Mouse (Mus musculus): ENCODE data around the gene Adamts7.

The Adamts7 gene

DNA sequence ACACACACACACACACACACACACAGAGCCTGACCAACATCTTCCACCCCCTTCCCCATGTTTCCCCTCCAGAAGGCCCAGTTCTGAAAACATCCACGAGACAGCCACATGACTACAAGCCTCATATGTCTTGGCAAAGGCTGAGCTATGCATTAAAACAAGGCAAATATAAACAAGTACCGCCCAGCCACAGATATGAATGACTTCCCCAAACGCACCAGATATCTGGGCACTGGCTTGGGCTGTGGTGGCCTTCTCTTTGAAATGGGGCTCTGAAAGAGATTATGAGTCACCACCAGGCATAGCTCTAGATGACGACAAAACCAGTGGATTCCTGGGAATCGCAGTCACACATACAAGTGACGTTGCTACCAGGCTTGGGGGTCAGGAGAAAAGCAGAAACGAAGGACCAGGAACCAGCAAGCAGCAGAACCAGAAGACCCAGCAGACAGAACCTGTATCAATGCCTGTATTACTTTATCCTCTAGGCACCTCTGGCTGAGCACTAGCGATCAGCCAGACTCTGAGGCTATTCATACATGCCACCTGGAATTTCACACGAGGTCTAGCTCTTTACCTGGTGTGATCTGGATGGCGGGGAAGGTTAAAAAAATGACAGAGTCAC lies 72.5 kb downstream of the Adamts7 start:
- DNase-seq (ENCODE audit: low read depth): peak; percentile 54

DNA sequence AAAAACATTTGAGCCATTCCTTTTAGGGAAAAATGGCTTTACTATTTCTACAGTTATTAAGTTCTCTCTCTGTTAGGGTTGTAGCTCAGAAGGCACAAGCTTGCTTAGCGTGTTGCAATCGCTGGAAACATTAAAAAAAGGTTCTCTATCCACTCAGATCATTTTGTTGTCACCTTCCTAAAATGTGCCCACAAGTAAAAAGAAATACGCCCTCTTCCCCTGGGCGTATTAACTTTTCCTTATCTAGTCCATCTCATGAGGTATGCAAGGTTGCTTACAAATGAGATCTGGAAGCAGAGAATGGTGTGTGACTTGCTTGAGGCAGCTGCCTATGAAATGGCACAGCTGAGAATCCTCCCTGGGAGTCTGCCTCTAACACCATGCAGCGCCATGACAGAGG lies 73.9 kb downstream of the Adamts7 start:
- no peak for DNase-seq (ENCODE audit: low read depth)

DNA sequence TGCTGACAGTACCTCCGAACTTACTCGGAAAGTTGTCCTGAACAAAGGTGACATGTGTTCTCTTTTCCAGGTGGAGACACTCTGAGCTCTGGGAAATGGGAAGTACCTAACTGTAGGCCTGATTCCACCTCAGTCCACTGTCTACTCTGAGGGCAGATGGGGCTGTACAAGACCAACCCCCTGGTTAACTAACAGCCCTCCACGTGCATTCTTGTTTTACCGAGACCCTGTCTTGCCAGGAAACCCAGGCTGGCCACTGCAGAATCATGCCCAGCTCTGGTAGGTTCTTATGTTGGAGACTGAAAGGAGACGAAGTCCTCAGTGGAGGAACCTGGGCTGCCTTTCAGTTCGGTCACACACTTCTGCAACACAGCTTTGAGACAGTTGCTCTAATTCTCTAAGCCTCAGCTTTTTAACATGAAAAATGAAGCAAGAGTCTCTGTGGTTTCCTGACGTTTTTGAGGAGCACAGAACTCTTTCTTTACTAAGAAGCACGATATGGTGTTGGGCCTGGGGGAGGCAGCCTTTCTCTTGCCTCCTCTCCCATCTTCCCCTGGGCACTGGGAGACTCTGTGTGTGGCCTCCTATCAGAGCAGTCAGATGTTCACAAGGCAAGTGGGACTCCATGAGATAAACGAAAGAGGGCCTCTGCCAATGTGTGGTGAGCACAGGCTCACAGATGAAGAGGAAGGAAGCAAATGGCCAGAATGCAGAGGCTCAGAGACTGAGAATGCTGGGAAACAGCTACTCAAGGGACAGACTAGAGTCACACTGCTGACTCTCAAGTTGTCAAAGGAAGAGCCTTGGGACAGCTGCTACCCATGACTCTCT lies 74.6 kb downstream of the Adamts7 start:
- peak; percentile 72 for DNase-seq (ENCODE audit: low read depth)

DNA sequence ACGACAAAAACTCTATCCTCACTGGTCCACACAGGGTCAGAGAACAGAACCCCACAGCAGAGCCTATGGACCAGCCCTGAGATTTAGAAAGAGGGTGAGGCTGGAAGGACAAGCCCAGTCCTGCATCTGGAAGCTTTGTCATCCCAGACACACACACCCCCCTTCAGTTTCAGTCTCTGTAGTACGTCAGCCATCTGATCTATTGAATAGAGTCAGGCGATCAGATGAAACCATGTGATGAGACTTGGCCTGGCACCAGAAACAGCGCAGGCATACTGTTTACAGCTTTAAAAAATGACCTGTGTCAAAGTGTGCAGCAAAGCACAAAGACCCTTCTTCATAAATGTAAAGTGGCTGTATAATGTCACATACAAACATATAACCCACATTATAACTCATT lies 77.7 kb downstream of the Adamts7 start:
- DNase-seq (ENCODE audit: low read depth): no peak

DNA sequence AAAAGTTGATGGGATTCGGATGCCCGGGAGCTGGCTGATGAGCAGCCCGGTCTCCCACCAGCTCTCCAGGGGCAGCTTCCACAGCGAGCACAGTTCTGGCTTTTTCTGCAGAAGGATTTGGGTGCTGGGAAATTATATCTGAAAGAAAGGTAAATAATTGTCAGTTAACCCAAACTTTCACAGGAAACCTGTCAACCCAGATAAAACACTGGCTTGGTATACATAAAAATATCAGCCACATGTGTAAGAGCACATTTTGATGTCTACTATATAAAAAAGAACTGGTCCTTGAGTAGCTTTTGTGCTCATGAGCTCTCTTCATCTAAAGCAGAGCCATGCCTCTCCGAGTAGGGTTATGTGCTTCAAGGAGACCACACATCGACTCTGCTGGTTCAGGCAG lies 78.2 kb downstream of the Adamts7 start:
- no peak for DNase-seq (ENCODE audit: low read depth)

DNA sequence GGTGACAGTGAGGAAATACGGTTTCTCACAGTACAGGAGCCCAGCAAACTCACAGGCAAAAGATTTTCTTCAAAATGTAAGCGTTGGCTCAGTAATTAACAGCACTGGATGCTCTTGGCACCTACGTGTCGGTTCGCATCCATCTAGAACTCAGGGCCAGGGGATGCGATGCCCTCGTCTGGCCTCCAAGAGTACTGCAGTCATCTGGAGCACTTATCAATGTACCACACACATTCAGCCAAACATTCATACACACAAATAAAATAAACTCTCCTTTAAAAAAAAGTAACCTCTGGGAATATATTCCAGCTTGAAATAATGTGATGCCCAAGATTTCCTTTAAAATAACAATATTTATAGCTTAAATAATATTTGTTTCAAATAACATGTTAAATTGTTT lies 78.7 kb downstream of the Adamts7 start:
- DNase-seq (ENCODE audit: low read depth): no peak

DNA sequence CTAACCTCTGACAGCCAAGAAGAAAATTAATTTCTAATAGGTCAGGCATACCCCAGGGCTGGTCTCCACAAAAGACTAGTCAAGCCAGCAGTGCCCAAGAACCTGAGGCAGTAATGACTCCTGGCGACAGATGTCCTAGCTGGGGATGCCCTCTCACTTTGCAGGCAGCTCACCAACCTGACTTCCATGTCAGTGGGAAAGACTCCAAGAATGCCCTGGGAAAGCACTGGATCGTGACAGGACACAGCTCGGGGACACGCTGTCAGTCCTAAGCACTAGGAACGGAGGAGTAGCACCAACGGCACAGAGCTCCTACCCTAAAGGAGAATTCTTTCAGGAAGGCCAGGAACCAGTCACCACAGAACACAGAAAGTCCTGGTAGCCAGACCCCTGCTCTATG lies 79.4 kb downstream of the Adamts7 start:
- no peak for DNase-seq (ENCODE audit: low read depth)

DNA sequence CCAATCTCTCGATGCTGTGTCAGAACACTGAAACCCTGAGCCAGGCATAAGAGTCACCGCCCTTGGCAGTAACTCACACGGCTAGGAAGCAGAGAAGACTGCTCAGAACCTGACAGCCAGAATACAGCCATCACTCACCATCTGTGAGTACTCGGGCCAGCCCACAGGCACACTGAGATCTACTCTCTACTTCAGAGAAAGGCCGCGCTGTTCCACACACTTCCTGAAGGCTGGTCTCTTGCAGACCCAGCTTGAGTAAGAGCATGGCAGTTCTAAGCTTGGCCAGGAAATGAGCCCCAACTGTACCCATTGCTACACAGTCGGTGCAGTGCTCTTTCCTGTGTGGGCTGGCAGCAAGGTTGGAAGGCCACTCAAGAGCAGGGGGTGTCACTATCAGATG lies 80.0 kb downstream of the Adamts7 start:
- no peak for DNase-seq (ENCODE audit: low read depth)

DNA sequence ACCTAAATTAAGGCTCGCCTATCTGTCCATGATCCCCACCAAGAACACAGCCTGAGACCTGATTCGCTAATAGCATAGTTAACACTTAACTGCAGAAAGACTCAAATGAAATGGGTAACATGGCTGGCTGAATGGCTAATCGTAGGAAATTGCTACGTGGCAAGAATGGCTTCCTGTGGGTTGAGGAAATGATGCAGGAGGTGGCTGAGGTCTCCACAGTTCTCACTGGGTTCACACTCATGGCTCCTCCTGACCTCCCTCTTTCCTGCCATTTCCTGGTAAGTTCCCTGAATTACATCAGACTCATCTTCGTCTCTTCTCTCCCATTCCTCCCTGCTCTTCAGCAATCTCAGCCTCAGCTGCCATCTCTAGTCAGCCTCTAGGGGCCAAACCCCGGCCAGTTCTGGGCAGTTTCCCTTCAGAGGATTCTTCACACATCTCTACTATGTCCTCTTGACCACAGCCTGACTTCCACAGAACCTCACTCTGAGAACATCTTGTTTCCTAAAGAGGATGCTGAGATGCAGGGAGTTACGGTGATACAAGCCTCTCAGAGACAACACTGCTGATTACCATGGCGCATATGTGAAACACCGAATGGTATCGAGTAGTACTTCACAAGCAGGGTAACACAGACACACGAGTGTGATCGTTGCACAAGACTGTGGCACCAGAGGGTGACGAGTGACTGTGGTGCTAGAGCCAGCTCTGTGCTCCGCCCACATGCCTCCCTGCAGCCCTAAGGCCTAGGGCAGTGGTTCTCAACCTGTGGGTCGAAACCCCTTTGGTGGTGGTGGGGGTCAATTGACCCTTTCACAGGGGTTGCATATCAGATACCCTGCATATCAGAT lies 81.7 kb downstream of the Adamts7 start:
- no peak for DNase-seq (ENCODE audit: low read depth)

DNA sequence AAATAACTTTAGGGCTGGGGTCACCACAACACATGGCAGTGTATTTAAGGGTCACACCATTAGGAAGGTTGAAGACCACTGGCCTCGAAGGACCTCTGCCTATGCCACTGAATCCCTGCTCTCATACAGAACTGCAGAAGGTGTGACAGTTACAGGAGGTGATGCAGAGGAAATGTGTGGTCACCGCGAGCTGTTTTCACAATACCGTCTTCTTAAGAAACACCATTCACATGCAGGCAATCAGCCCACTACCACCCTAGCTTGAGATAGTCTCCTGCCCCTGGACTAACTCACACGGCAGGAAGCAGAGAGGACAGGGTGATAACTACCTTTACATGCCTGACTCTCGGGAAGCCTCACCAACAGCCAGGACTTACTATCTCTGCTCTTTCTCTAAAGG lies 82.3 kb downstream of the Adamts7 start:
- DNase-seq (ENCODE audit: low read depth): no peak

DNA sequence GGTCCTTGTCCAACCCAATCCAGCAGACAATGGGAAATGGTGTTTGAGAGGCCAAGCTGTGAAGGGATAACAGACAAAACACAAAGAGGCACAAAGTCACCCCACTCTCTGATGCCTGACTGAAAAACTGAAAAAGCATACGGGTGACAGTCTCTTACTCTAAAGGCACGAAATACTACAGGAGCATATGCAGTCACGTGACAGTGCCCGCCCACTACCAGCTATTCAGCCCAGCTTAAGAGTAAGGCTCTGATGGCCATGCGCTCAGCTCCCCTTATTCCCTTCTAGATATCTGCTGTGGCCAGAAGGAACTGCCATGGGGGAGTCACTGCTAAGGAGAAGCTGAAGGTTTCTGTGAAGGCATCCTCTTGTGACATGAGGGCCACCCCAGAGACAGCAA lies 82.9 kb downstream of the Adamts7 start:
- DNase-seq (ENCODE audit: low read depth): no peak

DNA sequence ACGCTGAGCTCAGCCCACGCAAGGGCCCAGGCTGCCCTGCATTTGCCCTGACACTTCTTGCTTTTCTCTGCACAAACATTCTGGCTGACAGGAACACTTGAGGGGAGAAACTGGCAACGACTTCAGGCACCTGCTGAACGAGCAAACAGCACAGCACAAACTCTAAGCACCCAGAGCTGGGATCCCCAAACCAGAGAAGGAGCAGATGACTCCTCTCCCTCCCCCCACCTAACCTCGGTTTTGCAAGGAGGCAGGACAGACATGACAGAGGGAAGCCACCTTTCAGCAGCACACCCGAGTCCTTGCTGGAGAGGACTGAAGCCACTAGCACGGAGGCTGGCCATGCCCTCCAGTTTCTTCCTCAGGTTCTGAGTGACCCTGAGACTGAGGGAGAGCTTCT lies 84.4 kb downstream of the Adamts7 start:
- DNase-seq (ENCODE audit: low read depth): no peak

DNA sequence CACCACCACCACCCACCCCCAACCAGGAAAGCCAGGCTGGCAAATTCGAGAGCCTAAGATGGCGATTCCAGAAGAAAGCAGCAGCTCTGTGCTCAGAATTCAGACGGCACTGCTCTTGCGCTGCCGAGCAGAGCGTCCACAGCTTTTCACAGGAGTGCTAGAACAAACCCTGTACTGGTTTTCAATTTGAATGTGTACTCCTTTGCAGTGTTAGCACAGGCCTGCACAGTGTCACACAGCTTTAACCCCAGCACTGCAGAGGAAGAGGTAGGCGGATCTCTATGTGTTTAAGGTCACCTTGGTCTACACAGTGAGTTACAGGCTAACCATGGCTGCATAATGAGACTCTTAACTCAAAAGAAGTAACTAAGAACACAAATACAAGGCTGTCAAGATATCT lies 85.5 kb downstream of the Adamts7 start:
- no peak for DNase-seq (ENCODE audit: low read depth)

DNA sequence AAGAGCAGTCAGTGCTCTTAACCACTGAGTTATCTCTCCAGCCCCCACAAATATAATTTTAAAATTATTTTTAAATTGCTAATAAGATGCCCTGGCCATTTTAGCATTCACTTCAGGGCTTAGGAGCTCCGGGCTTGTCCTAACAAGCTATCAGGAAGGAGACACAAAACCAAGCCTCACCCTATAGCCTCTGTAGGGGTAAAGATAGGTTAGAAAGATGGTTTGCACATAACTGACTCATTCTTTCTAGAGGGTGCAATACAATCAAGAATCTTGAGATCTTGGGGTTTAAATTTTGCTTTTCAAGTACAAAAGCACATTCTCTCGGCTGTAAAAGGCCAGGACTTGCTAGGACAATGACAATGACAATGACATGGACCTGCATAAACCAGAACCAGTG lies 86.2 kb downstream of the Adamts7 start:
- DNase-seq (ENCODE audit: low read depth): no peak

DNA sequence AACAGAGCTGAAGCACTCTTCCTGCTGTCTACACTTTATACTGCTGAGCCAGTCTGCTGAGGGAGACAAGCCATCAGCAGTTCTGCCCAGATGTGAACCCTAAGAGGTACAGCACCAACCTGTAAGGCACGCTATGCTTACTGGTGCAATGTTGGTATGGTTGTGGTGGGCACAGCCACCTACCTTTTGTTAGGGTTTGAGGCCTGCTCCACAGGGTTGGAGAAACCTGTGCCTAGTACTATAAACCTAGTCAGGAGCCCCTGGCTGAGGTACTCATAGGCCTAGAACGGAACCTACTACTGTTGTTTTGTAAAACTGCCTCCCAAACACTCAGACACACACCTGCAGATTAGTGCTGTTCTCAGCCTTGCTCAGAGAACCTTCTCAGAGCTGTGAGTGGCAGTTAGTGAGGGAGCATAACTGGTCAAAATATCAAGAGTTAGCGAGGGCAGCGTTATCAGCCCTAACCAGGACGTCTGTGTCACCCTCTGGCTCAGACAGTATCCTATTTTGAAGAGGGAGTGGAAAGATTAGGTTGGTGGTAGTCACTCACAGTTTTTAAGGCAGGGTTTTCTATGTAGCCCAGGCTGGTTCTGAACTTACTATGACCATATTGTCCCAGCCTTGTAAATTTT lies 87.4 kb downstream of the Adamts7 start:
- DNase-seq (ENCODE audit: low read depth): no peak

DNA sequence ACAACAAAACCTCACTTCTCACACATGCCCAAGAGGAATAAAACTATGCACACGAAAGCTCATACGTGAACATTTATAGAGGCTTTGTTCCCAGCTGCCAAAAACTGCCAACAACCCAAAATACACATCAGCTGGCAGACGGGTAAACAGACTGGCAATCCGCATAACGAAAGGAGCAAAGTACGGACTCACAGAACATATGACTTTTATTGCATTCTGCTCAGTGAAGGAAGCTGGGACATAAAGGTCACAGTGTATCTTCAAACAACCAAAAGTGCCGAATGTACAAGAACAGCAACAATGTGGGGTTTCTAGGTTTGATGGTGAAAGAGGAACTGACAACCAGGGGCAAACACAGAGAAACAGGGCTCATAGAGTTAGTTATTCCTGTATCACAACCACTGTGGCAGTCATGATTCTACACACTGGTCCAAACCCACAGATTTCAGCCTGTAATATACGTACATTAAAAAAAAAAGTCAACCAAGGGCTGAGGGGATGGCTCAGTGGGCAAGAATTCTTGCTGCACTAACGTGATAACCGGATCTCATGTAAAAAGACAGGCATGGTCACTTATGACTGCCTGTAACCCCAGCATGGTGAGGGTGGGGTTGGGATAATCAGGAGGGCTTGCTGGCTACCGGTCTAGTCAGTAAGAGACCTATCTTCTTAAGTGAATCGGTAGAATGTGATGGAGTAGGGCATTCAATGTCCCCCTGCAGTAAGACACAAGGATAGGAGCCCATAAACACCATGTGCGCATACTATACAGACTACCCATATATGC lies 88.3 kb downstream of the Adamts7 start:
- no peak for DNase-seq (ENCODE audit: low read depth)

DNA sequence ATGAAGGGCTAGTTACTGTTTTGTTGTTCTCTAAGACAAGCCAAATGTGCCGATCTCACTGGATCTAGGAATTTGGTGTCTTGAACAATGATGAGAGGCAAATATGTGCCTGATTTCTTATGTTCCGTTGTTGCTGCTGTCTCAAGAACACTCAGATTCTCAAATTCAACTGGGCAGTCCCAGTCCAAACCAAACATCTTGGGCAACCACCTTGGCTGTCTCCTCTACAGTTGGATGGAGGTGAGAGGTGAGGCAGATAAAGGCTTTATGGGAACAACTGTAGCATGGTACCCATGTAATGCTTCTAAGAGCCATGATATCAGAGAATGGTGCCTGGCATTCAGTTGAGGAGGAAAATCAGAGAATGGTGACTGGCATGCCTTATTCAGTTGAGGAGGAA lies 90.3 kb downstream of the Adamts7 start:
- no peak for DNase-seq (ENCODE audit: low read depth)

DNA sequence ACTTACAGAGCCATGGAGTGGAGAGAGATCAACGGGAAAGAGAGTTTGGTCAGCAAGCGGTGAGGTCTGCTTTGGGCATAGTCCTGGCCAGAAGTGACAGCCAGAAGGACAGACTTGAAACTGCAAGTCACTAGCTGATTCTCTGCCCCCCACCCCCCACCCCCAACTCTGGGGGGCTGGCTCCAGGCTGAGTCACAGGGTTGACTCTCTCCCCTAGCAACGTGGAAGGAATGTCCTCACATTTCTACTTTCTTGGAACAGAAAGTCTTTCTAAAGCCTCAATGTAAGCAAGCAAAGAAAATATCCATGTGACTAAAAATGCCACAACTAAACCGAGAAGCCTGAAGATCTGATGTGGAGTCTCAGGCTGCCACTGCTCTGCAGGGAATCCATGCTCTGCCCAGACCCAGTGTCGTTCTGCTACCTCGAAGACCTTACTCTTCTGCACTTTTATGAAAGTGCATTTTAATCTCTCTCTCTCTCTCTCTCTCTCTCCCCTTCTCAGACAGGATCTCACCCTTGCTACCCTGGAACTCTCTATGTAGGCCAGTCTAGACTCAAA lies 93.1 kb downstream of the Adamts7 start:
- DNase-seq (ENCODE audit: low read depth): no peak

DNA sequence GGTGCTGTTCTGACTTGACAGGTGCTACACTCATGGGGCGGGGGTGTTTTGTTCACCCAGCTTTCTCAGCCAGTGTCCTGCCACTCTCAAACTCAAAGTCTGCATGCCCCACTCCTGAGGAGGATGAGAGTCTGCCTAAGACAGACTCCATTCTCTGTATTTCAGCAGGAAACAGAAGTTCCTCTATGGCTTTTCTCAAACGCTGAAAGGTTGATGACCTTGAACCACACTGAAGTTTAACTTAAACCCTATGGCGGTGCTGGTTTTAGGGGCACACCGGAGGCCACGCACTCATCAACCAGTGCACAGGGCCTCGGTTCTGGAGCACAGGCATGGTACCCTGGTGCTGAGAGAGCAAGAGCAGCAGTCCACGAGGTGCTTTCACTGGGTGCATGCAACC lies 94.4 kb downstream of the Adamts7 start:
- DNase-seq (ENCODE audit: low read depth): no peak

All from c-Kit-positive CD71-negative TER-119-negative erythroid progenitor cells, embryonic 14.5 days (primary cell).